Mouse (Mus musculus): ENCODE results near the gene Tpsg1.

The Tpsg1 gene

DNA sequence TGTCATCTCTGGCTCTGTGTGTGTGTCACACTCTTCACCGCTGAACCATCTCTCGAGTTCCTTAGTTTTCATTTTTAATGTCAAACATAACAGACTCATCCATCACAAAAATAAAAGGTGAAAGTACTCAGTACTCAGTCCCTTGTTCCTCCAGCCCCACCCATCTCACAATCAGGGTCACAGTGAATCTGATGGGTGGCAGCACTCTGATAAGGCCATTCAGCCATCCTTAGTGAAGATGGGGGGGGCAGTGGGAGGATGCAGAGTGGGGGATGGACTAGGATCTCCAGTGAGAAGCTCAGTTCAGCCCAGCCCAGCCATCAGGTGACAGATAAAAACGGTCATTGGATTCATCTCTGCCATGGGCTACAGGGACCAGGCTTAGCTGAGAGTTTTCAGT is at the start of gene Tpsg1:
Gene Tpsg1, plus strand, starts transcription at position 301 of the 400 bp plus-strand sequence.
- WGBS = 88% methylated on average over 3 of the region's 3 CpGs

DNA sequence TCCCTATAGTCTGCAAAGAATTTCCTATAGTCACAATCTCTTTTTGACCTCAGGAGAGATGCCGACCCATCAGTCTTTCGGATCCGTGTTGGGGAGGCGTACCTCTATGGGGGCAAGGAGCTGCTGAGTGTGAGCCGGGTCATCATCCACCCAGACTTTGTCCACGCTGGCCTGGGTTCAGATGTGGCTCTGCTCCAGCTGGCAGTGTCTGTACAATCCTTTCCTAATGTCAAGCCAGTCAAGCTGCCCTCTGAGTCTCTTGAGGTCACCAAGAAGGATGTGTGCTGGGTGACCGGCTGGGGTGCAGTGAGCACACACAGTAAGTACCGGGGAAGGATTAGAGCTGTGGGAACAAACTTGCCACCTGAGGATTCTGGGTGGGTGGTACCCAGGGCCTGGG is 48.3 kb upstream of the Tpsg1 start:
- WGBS = 91% methylated on average over 8 of the region's 8 CpGs

DNA sequence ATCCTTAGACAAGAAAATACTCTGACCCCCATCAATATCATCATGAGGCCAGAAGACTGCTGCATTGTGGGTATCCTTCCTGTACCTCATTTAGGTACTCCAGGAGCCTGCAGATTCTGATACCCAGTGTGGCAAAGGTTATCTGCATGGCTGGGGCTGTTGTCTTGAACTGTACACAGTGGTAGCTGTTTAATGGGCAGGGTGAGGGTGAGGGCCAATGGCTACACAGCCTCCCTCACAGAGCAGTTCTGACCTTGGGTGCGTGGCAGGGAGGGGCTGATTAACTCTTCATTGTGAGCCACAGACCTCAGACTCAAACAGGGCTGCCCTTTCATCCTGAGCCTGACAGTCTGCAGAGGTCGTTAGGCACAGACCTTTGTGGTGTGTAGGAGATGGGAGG is 46.1 kb upstream of the Tpsg1 start:
- WGBS = 51% methylated on average over 2 of the region's 2 CpGs

DNA sequence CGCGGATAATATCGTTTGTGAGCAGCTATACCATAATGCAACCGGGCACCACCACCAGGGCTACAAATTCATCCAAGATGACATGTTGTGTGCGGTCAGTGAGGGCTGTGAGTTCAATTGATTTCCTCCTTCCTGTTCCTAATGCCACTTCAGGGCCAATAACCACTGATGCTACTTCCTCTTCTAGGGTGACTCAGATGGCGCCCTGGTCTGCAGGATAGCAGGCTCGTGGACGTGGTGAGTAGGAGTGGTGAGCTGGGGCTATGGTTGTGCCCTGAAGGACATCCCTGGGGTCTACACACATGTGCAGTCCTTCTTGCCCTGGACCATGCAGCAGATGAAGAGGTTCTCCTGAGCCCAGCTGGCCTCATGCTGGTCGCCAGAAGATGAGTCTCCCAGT is 36.8 kb upstream of the Tpsg1 start:
- WGBS = 74% methylated on average over 9 of the region's 9 CpGs

DNA sequence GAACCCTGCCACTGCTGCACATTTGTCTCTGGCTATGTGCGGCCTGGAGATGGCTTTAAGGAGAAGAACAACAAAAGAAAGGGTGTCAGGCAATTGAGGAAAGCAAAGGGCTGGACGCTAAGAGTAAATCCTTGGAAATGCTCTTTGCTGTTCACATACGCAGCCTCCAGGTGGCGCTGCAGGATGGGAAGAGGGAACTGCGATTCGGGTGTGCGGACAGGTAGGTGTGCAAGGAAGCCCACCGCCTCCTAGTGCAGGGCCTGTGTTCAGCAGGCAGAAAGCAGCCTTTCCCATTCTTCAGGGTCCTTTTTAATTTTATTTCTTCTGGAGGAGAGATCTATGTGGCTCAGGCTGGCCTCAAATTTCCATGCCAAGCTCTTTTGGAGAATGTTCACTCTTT is 35.1 kb upstream of the Tpsg1 start:
- 3% methylated on average over 8 of the region's 8 CpGs for WGBS

DNA sequence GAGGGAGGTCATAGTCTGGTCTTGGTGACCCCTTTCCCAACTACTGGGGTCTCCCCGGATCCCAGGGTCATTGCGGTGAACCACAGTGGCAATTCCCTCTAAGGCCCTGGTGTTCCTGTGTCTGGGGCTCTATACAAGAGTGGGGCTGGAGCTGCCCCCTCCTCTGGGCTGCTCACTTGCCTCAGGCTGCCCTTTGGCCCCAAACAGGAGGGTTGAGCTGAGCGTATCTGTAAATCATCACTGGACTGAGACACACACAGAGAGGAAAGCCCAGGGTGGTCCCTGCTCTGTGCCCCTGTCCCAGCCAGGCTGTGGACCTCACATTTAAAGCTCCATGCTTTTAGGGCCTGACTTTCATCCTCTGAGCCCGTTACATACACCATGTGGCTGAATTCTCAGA is 30.9 kb upstream of the Tpsg1 start:
- WGBS = 93% methylated on average over 4 of the region's 4 CpGs

DNA sequence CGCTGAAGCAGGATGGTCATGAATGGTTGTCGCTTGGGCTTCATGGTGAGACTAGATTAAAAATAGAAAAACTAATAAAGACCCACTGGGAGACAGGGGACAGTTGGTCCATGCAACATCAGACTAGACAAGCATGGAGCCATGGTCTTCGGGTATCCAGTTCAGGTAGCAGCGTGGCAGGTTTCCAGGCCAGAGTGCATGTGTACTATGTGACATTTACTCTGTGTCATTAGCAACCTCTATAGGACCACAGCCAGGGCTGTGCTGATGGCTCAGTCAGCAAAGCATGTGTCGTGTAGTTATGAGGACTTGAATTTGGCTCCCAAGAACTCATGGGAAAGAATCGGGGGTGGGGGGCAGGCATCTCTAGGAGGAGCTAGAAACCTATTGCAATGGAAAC is 29.1 kb upstream of the Tpsg1 start:
- 84% methylated on average over 6 of the region's 6 CpGs for WGBS

DNA sequence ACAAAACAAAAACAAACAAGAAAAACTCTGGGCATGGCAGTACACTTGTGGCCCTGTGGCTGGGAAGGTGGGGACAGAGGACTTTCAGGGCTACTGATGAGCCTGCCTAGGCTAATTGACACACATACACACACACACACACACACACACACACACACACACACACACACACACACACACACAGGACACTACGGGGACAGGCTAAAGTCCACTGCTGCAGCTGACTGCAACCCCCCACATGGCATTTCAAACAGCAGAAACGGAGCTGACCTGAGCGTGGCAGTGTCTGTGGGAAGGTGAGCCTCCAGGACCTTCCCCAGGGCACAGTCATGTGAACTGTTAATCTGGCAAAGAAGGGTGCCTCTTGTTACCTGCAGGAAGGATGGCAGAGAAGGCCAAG is 27.6 kb upstream of the Tpsg1 start:
- WGBS = 75% methylated on average over 3 of the region's 3 CpGs

DNA sequence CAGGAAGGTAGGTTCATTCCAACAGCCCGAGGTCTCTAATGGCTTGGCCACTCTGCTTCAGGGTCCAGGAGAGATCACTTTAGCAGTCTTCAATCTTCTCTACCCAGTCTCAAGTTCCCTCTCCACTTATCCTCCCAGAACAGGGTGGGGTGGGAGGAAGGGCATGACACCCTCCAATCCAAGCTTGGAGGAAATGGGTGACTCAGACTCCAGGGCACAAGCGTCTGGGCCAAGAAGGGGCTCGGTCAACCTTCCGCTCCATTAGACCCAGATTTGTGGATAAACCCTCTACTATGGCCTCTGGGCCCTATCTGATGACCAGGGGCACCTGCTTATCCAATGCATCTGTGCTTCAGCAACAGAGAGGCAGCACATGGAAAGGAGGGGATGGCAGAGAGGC is 23.6 kb upstream of the Tpsg1 start, which contains the start of gene Tpsab1:
Gene Tpsab1, minus strand, starts transcription at position 101 of the 400 bp plus-strand sequence.
- 86% methylated on average over 4 of the region's 4 CpGs for WGBS

DNA sequence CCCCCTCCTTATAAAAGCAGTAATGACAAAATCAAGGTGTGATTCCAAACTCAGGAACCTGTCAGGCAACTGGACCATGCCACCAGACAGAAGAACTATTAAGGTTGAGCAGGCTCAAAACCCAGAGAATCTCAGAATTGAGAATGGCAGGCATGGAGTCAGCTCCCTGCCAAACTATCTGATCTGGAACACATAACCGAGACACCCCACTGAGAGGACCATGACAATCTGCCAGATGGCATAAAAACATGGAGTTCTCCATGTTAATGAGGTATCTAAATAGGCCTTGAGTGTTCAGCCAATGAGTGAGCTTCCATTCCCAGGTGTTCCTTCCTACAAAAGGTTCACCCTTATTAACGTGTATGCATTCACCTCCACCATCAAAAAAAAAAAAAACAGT is 7.8 kb upstream of the Tpsg1 start:
- WGBS = 69% methylated on average over 2 of the region's 2 CpGs

DNA sequence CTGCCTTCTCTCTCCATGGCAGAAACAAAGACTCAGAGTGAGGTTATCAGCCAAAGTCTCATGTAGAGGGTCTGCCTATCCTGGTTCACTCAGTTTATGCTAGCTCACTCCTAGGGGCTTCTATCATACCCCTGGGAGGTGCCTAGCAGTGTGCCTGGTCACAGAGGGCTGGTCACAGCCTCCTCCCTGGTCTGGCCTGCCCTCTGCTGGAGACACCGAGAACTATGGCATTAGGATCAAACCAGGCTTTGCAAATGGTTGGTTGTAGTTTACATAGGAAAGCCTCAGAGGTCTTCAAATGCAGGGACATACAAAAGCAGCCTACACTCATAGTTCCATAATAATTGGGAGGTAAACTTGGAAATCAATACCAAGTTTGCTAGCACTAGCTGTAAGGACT is 5.3 kb upstream of the Tpsg1 start:
- WGBS = 10% methylated on average over 1 of the region's 1 CpGs

DNA sequence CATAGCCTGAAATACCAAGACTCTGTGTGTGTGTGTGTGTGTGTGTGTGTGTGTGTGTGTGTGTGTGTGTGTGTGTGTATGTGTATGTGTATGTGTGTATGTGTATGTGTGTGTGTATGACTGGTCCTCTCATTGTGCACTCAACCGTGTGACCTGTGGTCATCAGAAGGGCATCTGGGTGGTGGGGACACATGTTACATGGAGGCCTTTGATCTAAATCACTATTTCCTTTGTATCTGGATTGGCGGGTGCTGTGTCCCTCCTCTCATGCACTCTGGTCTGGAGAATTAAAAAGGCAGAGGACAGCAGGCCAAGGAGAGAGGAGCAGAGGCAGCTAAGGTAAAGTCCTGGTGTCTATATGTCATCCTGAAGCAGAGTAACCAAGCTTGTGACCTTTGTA is 3.1 kb upstream of the Tpsg1 start, which contains the start of gene Tpsb2:
Gene Tpsb2, plus strand, starts transcription at position 301 of the 400 bp plus-strand sequence.
- WGBS = 75% methylated on average over 2 of the region's 2 CpGs

DNA sequence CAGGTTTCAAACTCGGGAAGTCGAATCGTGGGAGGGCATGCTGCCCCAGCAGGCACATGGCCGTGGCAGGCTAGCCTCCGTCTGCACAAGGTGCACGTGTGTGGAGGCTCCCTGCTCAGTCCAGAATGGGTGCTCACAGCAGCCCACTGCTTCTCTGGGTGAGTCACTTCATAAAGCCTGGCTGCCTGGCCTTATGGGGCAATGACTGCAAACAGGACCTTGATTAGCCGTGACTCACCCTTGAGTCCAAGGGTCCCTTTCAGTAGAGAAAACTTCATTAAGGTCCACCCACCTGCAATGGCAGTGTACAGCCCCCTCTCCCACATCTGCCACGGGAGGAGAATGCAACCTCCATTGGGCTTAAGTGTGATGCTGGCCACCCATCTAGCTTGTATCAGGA is 3.4 kb downstream of the Tpsg1 start:
- WGBS = 67% methylated on average over 8 of the region's 8 CpGs

DNA sequence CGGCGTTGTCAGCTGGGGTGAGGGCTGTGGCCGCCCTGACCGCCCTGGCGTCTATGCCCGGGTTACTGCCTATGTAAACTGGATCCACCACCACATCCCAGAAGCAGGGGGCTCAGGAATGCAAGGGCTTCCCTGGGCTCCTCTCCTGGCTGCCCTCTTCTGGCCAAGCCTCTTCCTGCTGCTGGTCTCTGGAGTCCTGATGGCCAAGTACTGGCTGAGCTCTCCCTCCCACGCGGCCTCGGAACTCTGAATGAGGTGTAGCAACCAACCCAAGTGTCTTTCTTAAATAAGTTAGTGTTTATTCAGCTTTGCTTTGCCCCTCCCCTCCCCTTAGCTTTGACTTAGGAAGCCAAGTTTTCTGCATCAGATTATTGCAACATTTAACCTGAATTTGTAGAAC is 4.9 kb downstream of the Tpsg1 start:
- WGBS = 49% methylated on average over 9 of the region's 9 CpGs

DNA sequence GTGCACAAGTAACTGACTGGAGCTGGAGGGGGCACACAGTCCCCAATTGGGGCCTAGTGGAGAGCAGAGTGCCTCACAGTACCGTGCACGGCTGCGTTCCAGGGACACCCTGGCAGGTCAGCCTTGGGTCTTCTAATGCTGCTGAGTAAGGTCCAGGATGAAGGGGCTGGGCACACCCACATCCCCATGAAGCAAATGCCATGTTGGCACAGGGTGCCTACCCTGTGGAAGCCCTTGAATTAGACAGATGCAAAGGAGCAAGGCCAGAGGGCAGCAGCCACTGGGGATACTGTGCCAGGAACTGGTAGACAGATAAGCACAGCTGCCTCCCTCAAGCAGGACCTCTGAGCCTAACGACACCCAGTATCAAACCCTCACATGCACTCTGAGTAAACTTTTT is 25.5 kb downstream of the Tpsg1 start:
- 91% methylated on average over 4 of the region's 4 CpGs for WGBS

DNA sequence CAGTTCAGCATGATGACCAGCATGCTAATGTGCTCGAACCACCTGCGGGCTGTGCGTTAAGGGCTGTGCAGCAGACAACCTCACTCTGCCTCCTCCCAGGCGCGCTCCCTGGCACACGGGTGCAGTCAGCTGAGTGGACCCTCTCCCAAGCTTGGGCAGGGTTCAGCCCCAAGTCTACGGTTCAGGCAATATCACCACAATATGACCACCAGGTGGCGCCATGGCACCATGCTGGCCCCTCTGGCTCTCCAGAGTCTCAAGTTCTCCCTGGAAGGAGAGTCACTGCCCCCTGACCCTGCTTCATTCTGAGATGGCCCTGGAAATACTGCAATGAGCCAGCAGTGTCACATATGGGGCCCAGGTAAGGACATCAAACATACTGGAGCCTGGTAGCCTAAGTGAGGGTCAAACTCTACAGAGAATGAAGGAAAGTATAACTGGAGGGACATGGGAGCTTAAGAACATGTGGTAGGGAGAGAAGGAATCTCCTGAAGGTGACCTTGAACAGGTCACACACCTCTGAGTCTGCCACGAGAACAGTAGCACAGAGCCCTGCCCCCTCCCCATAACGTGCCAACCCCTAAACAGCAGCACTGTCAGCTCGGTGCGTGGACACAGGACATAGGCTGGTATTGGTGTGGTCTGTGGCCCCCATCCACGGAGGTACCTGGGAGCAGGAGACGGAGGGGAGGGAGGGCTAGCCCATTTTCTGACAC is 28.9 kb downstream of the Tpsg1 start:
- WGBS = 35% methylated on average over 14 of the region's 14 CpGs

DNA sequence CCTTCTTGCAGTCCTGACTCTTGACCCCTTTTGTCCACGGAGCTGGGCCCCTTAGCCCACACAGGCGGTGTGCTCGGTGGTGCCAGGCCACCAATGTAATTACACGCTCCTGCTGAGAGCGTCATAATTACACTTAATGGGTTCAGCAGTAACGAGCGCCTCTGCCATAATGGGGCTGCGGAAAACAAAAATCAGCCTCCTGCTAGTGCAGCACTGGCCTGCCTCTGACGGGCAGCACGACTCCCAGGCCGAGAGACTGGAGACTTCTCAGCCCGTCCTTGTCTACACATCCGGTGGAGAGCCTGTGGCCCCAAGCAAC is 29.4 kb downstream of the Tpsg1 start:
- WGBS = 67% methylated on average over 13 of the region's 13 CpGs

DNA sequence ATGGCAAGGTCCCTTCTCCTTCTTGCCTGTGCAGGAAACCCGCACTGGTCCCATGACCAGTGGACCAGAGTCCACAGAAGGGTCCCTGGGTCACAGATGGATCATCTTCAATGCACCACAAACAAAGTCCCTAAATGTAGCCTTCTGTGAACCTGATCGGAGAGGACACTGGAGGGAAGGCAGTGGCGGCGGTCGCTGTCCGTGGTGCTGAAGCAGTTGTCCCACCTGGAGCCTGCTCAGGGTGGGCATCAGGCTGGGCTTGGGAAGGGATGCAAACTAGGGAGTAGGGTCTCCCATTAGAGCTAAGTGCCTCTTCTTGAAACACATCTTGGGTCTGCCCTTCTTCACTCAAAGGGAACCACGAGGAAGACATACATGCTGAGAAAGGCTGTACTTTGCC is 31.4 kb downstream of the Tpsg1 start:
- 61% methylated on average over 7 of the region's 7 CpGs for WGBS

DNA sequence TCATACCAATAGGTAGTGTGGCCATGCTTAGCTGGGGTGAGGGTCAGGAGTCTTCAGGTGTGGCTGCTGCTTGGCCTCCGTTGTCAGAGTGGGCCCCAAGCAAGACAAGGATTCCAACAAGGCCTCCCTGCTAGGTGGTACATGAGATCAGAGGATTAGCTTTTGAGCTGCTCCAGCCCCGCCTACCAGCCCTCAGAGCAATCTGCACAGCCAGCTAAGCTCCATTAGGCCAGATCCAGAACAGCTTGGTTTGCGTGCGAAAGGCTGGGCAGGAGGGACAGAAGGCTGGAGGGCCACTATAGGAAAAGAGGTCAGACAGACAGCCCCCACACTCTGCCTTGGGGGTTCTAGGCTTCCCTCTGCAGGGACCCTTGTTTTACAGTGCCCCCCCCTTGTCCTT is 32.4 kb downstream of the Tpsg1 start:
- WGBS = 69% methylated on average over 4 of the region's 4 CpGs

DNA sequence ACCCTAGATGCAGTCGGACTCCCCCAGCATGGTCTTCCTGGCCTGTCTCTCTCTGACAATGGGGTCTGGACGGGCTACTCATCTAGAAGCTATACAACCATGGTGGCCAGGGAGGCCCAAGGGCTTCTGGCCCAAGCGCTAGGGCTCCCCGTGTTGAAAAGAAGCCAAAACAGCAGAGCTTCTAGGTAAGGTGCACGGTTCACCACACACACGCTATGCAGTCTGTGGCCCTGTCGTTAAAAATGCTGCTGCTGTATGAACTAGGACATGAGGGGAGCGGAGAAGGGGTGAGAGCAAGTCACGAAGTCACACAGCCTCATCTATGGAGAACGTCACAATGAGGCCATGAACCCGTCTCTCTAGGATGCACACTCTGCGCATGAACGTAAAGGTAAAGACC is 33.2 kb downstream of the Tpsg1 start:
- 86% methylated on average over 13 of the region's 13 CpGs for WGBS

DNA sequence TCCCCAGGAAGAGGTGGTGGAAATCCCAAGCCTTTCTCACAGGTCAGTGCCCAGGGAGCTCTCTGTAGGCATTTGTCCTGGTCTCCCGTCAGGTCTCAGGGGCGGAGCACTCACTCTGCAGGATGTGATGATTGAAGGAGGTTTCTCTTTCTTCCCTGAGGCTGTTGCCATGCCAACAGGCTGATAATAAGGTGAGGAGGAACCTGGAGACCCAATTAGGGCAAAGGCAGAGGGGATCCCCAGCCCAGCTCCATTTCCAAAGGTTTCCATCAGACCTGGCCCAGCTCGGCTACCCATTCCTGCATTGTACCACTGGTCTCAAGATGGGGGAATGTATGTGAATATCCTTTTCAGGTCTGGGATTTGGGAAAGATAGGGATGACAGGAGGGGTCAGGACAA is 35.1 kb downstream of the Tpsg1 start:
- whole genome bisulfite sequencing = 79% methylated on average over 3 of the region's 3 CpGs

DNA sequence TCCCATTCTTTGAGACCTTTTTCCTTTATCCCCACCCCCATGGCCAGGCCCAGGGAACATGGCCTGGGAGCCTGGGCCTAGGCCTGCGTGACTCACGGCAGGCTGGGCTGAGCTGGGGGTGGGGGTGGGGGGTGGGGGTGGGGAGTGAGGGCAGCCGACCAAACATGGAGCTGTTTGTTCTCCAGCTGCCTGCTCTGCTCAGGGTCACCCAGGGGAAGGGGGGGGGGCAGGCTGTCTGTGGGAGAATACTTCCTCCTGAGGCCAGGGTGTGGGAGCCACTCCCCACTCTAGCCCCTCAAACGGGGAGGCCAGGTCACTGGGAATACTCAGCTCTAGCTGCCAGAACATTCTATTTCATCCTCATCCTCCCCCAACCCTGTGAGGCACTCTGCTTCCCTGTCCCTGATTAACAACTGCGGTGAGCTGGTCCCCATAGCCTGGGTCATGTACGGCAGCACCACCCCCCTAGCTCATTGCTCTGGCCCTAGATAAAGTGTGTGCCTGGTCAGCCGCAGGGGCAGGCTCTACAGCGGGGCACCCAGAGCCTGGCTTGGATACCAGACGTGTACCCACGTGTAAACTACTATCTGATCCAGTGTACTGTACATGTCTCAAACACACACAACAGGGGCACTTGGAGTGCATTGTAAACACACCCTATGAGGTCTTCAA is 36.3 kb downstream of the Tpsg1 start:
- 29% methylated on average over 10 of the region's 10 CpGs for WGBS

DNA sequence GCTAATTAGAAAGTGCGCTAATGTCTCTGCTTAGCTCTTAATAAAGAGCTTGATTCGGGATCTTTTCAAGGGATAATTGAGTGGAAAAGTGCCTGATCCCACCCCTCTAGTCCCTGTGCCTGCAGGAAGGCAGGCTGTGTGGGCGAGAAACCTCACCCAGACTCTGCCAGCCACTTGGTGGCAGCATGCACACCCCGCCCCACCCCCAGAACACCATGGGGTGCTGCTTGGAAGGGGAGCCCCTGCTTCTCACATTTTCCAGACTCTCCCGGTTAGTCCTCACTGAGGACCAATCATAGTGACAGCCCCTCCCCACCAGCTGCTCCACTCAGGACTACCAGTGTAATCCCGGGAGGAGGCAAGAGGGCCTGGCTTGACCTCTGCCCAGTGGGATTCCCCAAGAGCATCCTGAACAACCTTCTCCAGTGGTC is 37.0 kb downstream of the Tpsg1 start:
- 18% methylated on average over 6 of the region's 6 CpGs for whole genome bisulfite sequencing

DNA sequence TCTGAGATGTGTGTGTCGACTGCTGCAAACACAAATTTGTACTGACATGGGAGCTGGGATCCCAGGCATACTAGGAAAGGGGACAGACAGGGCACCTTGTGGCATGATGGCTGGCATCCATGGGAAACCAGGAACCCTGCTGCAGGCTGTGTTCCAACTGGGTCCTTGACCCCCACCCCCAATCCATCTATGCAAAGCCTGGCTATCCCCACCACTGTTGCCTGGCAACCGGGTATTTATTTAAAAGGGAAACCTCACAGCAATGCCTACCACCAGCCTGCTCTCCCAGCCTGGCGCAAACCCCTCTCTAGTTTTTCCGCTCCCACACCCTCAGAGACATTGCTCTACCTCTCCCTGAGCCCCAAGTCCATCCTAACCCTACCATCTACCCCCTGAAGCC is 38.3 kb downstream of the Tpsg1 start:
- WGBS = 41% methylated on average over 4 of the region's 4 CpGs
